Mouse (Mus musculus) hindbrain, embryonic 15.5 days (tissue): ENCODE data around the gene Dao. TPM values are rescaled to one million over a fixed set of nuclear protein-coding genes. Genes with fewer than 3 reads are reported as not detected.

ENCODE experiments used
- ATAC-seq: fragments of 200-750 bp; cut with Nextera tagmentation; 2 replicates; pipeline ENCODE4 v1.8.0; 2017; ENCODE audit warnings: low read depth, moderate number of reproducible peaks, moderate TSS enrichment; ENCODE audit not compliant: low FRiP score
- H3K27ac ChIP-seq: fragments of 300-500 bp; sonication (generic); replicated peaks from 2 replicates; pipeline ENCODE4 v1.5.1; 2015; ENCODE audit warnings: mild to moderate bottlenecking, inconsistent platforms
- H3K27me3 ChIP-seq: fragments of 300-500 bp; sonication (generic); 2 replicates; pipeline ENCODE4 v1.6.1; 2015; ENCODE audit warnings: control low read depth, inconsistent platforms
- H3K36me3 ChIP-seq: fragments of 300-500 bp; sonication (generic); 2 replicates; pipeline ENCODE4 v1.6.1; 2015; ENCODE audit warnings: control low read depth, inconsistent platforms
- H3K4me1 ChIP-seq: fragments of 300-500 bp; sonication (generic); replicated peaks from 2 replicates; pipeline ENCODE4 v1.6.1; 2015; ENCODE audit warnings: control low read depth, inconsistent platforms
- H3K4me2 ChIP-seq: fragments of 300-500 bp; sonication (generic); 2 replicates; pipeline ENCODE4 v1.6.1; 2015; ENCODE audit warnings: moderate library complexity, mild to moderate bottlenecking, inconsistent platforms
- H3K4me3 ChIP-seq: fragments of 300-500 bp; sonication (generic); 2 replicates; pipeline ENCODE4 v1.5.1; 2015; ENCODE audit warnings: mild to moderate bottlenecking, inconsistent platforms
- H3K9ac ChIP-seq: fragments of 300-500 bp; sonication (generic); 2 replicates; pipeline ENCODE4 v1.6.1; 2015; ENCODE audit warnings: inconsistent platforms
- H3K9me3 ChIP-seq: fragments of 300-500 bp; sonication (generic); 2 replicates; pipeline ENCODE4 v1.6.1; 2016; ENCODE audit warnings: control low read depth, inconsistent platforms
- WGBS: fragments of 180-500 bp; shearing (Covaris S2); methylation state at CpG from one replicate; pipeline ENCODE4 v1.1.7; 2015; 5-methylcytosine and 5-hydroxymethylcytosine counted together
- polyA plus RNA-seq: library from polyadenylated mRNA; unstranded; fragments of >200 nt; fragmentation: Nextera tagmentation; extraction: Ambion mirVana; gene quantifications from 2 replicates; pipeline ENCODE4 v1.2.1, GENCODE M21; 2015

Dao gene
- polyA plus RNA-seq, 1 experiment from 2014 or later: 0.09 TPM

DNA sequence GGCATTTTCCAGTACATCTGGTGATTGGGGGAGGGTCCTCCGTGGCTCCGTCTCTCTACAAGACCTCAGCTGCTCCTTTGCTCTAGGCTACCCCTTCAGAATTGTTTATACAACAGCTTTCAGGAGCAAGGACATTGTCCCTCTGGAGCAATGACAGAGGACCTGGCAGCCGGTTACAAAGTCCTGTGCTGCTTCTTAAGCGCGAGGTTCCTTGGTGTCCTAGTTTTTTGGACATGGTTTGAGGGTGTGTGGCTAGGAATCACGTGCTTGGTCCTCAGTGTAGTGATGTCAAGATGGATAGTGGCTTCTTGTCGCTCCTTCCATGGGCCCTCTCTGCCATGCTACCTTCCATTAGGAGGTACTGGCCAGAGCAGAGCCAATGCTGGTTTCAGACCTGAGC, 30.9 kb downstream of the Dao start:
- Histone ChIP-seq H3K9me3 (no peaks in the 10 kb centered on the region), H3K36me3 (peaks cover 32% of the 10 kb centered on the region), H3K27me3 (no peaks in the 10 kb centered on the region), H3K4me2 (no peak overlapping the region), H3K4me1 (no peaks in the 10 kb centered on the region), H3K4me3 (no peak overlapping the region), H3K9ac (no peak overlapping the region), H3K27ac (no peak overlapping the region)
- ATAC-seq: no peak
- WGBS: 83% methylated on average over 7 of the region's 7 CpGs

DNA sequence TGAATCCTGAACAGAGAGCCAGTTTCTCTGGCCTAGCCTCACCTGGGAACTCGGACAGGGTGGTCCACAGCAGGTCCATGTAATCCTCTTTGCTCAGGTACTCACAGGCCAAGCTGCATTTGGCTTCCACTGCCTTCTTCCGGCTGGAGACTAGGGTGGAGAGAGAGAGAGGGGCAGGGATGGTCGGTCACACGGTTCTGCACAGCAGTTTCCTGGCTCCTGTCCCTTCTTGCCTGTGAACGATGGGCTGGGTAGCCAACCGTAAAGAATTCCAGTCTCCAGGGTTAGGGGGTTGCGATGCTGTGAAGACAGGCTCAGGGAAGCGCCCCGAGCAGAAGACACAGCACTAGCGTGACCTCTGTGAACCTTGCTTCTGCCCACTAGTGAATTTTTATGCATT, 31.6 kb downstream of the Dao start:
- Histone ChIP-seq H3K27me3 (no peaks in the 10 kb centered on the region), H3K9me3 (no peaks in the 10 kb centered on the region), H3K4me3 (no peak overlapping the region), H3K4me2 (no peak overlapping the region), H3K9ac (no peak overlapping the region), H3K36me3 (peaks cover 32% of the 10 kb centered on the region), H3K27ac (no peak overlapping the region), H3K4me1 (no peaks in the 10 kb centered on the region)
- ATAC-seq: no peak
- WGBS: 42% methylated on average over 10 of the region's 10 CpGs

DNA sequence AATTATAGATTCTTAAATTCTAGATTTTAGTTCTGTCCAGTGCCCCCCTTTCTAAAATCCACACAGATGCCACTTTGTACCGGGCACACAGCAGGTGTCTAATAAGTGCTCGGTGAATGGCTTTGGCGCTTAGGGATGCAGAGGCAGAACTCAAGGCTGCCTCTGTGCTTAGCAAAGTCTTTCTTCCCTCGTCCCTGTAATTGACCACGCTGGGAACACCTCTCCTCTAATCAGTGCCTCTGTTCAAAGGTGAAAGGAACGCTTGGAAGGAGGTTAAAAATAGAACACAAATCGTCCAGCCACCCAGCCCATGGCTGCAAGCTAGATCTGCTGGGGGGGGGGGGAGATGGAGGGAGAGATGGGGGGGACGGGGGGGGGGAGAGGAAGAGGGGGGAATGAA, 37.0 kb downstream of the Dao start:
- Histone ChIP-seq H3K36me3 (peaks cover 43% of the 10 kb centered on the region), H3K27me3 (no peaks in the 10 kb centered on the region), H3K9me3 (no peaks in the 10 kb centered on the region), H3K27ac (no peak overlapping the region), H3K9ac (no peak overlapping the region), H3K4me3 (no peak overlapping the region), H3K4me2 (no peak overlapping the region), H3K4me1 (0 out of 2 replicates have a peak, but pooled peaks cover 3% of the 10 kb centered on the region)
- no peak for ATAC-seq
- 27% methylated on average over 7 of the region's 8 CpGs for WGBS

DNA sequence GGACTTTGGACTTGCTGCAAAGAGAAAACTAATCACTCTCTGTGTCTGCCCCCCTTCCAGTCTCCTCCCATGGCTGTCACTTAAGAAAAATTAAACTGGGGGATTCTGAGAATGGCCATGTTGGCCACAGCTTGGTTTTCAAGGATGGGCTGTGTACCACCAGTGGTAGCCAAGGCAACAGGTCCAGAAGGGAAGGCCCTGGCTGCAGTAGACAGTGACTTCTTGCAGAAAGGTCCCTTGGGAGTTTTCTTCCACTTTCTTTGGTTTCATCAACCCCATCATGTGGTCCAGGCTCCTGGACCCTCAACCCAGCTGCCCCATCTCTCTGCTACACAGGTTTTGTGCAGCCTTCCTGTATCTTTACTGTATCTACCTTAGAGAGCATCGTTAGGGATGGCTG, 37.4 kb downstream of the Dao start:
- ATAC-seq: no peak
- Histone ChIP-seq H3K9ac (no peak overlapping the region), H3K36me3 (peaks cover 43% of the 10 kb centered on the region)

DNA sequence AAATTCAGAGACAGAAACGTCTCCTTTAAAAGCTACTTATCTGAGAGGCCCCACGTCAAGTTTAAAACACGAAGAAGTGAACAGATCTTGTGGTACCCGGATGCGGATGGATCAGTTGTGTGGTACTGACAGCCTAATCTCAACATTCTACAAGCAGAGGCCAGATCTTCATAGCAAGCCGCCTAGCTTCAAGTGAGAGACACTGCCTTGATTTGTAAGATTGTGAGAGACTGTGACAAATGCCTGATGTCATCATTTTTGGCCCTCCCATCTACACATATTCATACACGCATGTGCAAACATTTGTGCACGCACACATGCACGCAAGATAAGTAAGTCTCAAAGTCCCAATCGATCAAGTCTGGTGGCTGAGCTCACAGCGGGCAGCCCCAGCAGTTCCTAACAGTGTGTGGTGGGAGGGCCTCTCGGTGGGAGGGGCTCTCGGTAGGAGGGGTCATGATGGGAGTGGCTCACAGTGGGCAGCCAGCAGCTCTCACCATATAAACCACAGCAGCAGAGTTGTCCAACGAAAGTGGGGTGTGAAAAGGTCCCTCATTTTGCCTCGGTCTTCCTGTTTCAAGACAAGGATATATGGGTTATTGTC, 37.9 kb downstream of the Dao start:
- Histone ChIP-seq H3K9ac (no peak overlapping the region), H3K27me3 (no peaks in the 10 kb centered on the region), H3K4me3 (no peak overlapping the region), H3K4me2 (no peak overlapping the region), H3K36me3 (peaks cover 43% of the 10 kb centered on the region), H3K4me1 (0 out of 2 replicates have a peak, but pooled peaks cover 3% of the 10 kb centered on the region), H3K9me3 (no peaks in the 10 kb centered on the region), H3K27ac (no peak overlapping the region)
- WGBS: 22% methylated on average over 15 of the region's 15 CpGs
- ATAC-seq: no peak

More for the DNA sequence above, 37.4 kb downstream of the Dao start:
- H3K4me2 ChIP-seq: no peak overlapping the region
- H3K9me3 ChIP-seq: no peaks in the 10 kb centered on the region
- WGBS: 65% methylated on average over 1 of the region's 1 CpGs
- H3K27me3 ChIP-seq: no peaks in the 10 kb centered on the region
- H3K4me3 ChIP-seq: no peak overlapping the region
- H3K27ac ChIP-seq: no peak overlapping the region
- 0 out of 2 replicates have a peak, but pooled peaks cover 3% of the 10 kb centered on the region for H3K4me1 ChIP-seq

DNA sequence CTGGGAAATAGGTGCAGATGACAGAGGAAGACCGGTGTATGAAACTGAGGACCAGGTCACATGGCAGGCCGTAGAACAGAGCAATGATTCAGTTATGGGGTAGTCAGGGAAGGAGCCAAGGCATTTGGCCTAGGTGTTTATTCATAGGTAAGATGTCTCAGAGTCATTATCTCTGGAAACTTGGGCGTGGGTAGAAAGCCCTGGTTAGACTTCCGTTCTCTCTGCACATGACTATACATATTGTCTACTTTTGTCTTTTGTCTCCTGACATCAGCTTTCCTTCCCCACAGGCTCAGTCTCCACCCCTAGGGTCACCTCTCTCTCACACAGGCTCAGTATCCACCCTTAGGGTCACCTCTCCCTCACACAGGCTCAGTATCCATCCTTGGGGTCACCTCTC, 40.3 kb downstream of the Dao start:
- WGBS: 90% methylated on average over 4 of the region's 4 CpGs
- Histone ChIP-seq H3K27ac (no peak overlapping the region), H3K27me3 (no peaks in the 10 kb centered on the region), H3K36me3 (peaks cover 25% of the 10 kb centered on the region), H3K9me3 (no peaks in the 10 kb centered on the region), H3K9ac (no peak overlapping the region), H3K4me1 (0 out of 2 replicates have a peak, but pooled peaks cover 3% of the 10 kb centered on the region), H3K4me2 (no peak overlapping the region), H3K4me3 (no peak overlapping the region)
- no peak for ATAC-seq

DNA sequence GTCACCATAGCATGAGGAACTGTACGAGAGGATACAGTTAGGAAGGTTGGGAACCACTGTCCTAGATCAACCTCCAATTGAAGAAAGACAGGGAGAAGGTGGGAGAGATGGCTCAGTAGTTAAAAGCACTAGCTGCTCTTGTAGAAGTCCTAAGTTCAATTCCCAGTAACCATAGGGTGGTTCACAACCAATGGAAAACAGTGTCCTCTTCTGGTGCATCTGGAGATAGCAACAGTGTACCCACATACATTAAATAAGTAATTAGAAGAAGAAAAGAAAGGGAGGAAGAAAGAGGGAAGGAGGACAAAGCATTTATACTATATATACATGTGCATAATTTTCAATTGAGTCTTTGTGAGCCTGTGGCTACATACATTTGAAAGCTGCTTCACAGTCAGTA, 41.6 kb downstream of the Dao start:
- no peak overlapping the region for H3K4me3 ChIP-seq
- H3K9ac ChIP-seq: no peak overlapping the region
- no peak overlapping the region for H3K4me2 ChIP-seq
- no peak overlapping the region for H3K27ac ChIP-seq
- 0 out of 2 replicates have a peak, but pooled peaks cover 3% of the 10 kb centered on the region for H3K4me1 ChIP-seq
- no peak for ATAC-seq
- H3K9me3 ChIP-seq: no peaks in the 10 kb centered on the region
- H3K27me3 ChIP-seq: no peaks in the 10 kb centered on the region
- WGBS: 80% methylated on average over 1 of the region's 1 CpGs
- peaks cover 23% of the 10 kb centered on the region for H3K36me3 ChIP-seq

DNA sequence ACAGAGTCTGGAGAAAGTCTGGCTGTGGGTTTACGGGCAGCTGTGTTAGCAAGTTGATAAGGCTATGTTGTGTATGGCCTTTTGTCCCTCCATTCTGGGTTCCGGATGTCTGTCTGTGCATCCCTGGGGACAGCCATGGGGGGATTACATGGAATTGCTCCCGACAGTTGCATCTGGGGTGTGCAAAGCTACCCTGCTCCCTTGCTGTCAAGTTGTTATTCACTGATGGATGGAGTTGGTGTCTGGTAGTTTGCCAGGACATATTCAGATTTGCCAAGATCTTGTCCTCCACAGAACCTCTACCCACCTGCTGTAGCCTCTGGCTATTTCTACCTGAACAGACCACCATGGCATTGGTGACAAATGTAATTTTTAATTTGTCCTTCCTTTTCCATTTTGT, 42.6 kb downstream of the Dao start:
- Histone ChIP-seq H3K9me3 (no peaks in the 10 kb centered on the region), H3K4me1 (0 out of 2 replicates have a peak, but pooled peaks cover 3% of the 10 kb centered on the region), H3K27me3 (no peaks in the 10 kb centered on the region), H3K27ac (no peak overlapping the region), H3K4me3 (no peak overlapping the region), H3K36me3 (peaks cover 30% of the 10 kb centered on the region), H3K4me2 (no peak overlapping the region), H3K9ac (no peak overlapping the region)
- ATAC-seq: no peak
- WGBS: 70% methylated on average over 3 of the region's 3 CpGs

DNA sequence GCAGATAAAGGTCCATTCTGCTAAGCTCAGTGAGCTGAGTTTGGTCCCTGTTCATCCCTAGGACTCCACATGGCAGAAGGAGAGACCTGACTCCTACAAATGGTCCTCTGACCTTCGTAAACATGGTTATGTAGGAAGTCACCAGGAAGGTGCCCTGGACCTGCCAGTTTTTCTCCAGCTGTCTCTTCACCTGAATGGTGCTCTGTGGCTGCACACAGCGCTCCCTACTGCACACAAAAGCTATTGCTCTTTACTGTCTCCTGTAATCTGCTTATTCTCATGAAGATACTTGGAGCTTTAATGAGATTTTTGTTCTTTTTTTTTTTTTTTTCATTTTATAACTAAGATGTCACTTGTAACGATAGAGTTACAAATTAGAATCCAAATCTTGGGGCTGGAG, 43.1 kb downstream of the Dao start:
- Histone ChIP-seq H3K4me2 (no peak overlapping the region), H3K27me3 (no peaks in the 10 kb centered on the region), H3K4me3 (no peak overlapping the region), H3K4me1 (0 out of 2 replicates have a peak, but pooled peaks cover under 1% of the 10 kb centered on the region), H3K27ac (no peak overlapping the region), H3K36me3 (peaks cover 29% of the 10 kb centered on the region), H3K9ac (no peak overlapping the region), H3K9me3 (no peaks in the 10 kb centered on the region)
- 47% methylated on average over 3 of the region's 3 CpGs for WGBS
- ATAC-seq: no peak

DNA sequence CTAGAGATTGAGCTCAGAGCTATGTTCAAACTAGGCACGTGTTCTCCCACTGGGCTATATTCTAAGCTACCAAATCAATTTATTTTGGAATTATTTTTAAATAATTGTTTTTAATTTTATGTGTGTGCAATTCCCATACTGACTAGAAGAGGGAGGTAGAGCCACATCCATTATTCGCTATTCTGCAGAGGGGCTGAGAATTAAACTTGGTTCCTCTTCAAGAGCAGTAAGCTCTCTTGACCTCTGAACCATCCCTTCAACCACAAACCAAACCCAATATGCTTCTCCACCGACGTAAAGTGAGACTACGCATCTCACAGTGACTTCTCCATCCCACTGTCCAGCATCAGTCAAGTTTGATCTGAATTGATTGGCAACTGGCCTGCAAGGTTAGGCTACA, 43.7 kb downstream of the Dao start:
- no peaks in the 10 kb centered on the region for H3K9me3 ChIP-seq
- 85% methylated on average over 5 of the region's 5 CpGs for WGBS
- no peak overlapping the region for H3K27ac ChIP-seq
- no peaks in the 10 kb centered on the region for H3K4me1 ChIP-seq
- no peak overlapping the region for H3K9ac ChIP-seq
- no peaks in the 10 kb centered on the region for H3K27me3 ChIP-seq
- H3K4me3 ChIP-seq: no peak overlapping the region
- H3K36me3 ChIP-seq: peaks cover 23% of the 10 kb centered on the region
- ATAC-seq: no peak
- no peak overlapping the region for H3K4me2 ChIP-seq

DNA sequence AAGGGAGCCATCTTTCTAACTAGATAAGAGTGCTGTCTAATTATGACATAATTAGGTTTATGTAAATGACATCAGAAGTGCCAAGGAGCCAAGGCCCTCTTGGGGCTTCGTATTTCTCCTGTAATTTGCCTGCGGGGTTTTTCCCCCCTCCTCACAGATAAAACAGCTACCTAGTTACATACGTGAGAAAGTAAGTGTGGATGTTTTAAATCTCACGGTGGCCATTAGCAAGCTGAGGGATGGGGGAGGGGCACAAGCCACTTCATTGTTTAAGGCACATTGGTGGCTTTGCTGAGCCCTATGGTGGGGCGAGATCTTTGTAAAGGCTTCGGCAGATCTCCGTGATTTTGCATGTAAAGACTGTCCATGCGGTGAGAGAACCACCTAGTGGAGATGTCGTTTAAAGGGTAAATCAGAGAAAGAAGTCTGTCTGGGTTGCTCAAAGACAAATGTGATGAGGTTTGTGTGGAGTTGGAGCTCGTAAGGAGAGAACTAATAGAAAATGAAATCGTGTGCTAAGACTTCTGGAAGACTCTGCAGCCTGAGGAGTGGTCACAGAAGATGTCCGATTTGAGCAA, 45.3 kb downstream of the Dao start:
- no peak overlapping the region for H3K27ac ChIP-seq
- H3K9ac ChIP-seq: no peak overlapping the region
- H3K9me3 ChIP-seq: no peaks in the 10 kb centered on the region
- H3K27me3 ChIP-seq: no peaks in the 10 kb centered on the region
- H3K36me3 ChIP-seq: peaks cover 16% of the 10 kb centered on the region
- H3K4me2 ChIP-seq: no peak overlapping the region
- no peak overlapping the region for H3K4me3 ChIP-seq
- no peak for ATAC-seq
- 52% methylated on average over 12 of the region's 12 CpGs for WGBS
- no peaks in the 10 kb centered on the region for H3K4me1 ChIP-seq

DNA sequence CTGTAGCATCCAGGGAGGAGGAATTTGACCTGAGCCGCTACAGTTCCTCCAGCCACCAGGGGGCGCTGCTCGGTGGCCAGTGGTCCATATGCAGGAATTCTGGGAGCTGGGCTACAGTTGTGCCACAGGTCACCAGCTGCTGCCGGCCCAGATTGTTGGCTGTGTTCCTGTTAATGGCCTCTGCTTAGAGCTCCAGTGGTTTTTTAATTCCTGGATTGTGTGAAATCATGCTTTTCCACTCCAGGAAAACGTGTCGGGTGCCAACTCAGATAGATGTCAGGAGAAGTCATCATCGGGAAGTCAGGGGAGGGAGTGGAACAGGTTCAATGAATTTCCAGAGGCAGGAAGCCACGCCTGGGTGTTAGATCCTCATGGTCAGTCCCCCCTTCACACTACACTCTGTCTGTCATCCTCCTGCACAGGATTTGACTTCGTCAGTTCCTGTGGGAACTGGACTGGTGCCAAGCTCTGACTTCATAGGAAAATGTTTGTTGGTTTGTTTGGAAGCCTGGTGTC, 48.8 kb downstream of the Dao start:
- no peaks in the 10 kb centered on the region for H3K27me3 ChIP-seq
- no peak for ATAC-seq
- H3K4me2 ChIP-seq: peak overlapping the region; percentile 37; the same call in 1 of the 2 replicates
- WGBS: 24% methylated on average over 9 of the region's 9 CpGs
- peaks cover 17% of the 10 kb centered on the region for H3K36me3 ChIP-seq
- no peaks in the 10 kb centered on the region for H3K9me3 ChIP-seq
- peak overlapping the region; percentile 58; the same call in 1 of the 2 replicates for H3K27ac ChIP-seq
- no peaks in the 10 kb centered on the region for H3K4me1 ChIP-seq
- no peak overlapping the region for H3K4me3 ChIP-seq
- H3K9ac ChIP-seq: no peak overlapping the region
